Mouse (Mus musculus) midbrain, embryonic 13.5 days (tissue): Measurements from ENCODE around the gene Naa10. TPM values are rescaled to one million over a fixed set of nuclear protein-coding genes. Genes with fewer than 3 reads are reported as not detected.
A peak's percentile ranks its signal among the peaks of the same experiment; 100 is the strongest.

Source experiments
- ATAC-seq: fragments of 200-750 bp; cut with Nextera tagmentation; 2 replicates; pipeline ENCODE4 v1.8.0; 2017; ENCODE audit warnings: mild to moderate bottlenecking, moderate TSS enrichment, moderate library complexity
- H3K27ac ChIP-seq: fragments of 300-500 bp; sonication (generic); 2 replicates; pipeline ENCODE4 v1.5.1; 2015; ENCODE audit warnings: inconsistent platforms, mild to moderate bottlenecking, moderate library complexity
- H3K27me3 ChIP-seq: fragments of 300-500 bp; sonication (generic); 2 replicates; pipeline ENCODE4 v1.6.1; 2015; ENCODE audit warnings: mild to moderate bottlenecking, inconsistent platforms
- H3K36me3 ChIP-seq: fragments of 300-500 bp; sonication (generic); 2 replicates; pipeline ENCODE4 v1.6.1; 2015; ENCODE audit warnings: mild to moderate bottlenecking, inconsistent platforms
- H3K4me1 ChIP-seq: fragments of 300-500 bp; sonication (generic); replicated peaks from 2 replicates; pipeline ENCODE4 v1.6.1; 2015; ENCODE audit warnings: inconsistent platforms
- H3K4me2 ChIP-seq: fragments of 300-500 bp; sonication (generic); replicated peaks from 2 replicates; pipeline ENCODE4 v1.6.1; 2015; ENCODE audit warnings: moderate library complexity, mild to moderate bottlenecking, inconsistent platforms
- H3K4me3 ChIP-seq: fragments of 300-500 bp; sonication (generic); replicated peaks from 2 replicates; pipeline ENCODE4 v1.5.1; 2015; ENCODE audit warnings: mild to moderate bottlenecking, inconsistent platforms
- H3K9ac ChIP-seq: fragments of 300-500 bp; sonication (generic); replicated peaks from 2 replicates; pipeline ENCODE4 v1.6.1; 2015; ENCODE audit warnings: mild to moderate bottlenecking, inconsistent platforms
- H3K9me3 ChIP-seq: fragments of 300-500 bp; sonication (generic); 2 replicates; pipeline ENCODE4 v1.6.1; 2016; ENCODE audit warnings: mild to moderate bottlenecking, inconsistent platforms
- WGBS: fragments of 180-500 bp; shearing (Covaris S2); methylation state at CpG from one replicate; pipeline ENCODE4 v1.1.7; 2015; 5-methylcytosine and 5-hydroxymethylcytosine counted together
- polyA plus RNA-seq: library from polyadenylated mRNA; unstranded; fragments of >200 nt; fragmentation: Nextera tagmentation; extraction: Ambion mirVana; gene quantifications from 2 replicates; pipeline ENCODE4 v1.2.1, GENCODE M21; 2015

The Naa10 gene
- polyA plus RNA-seq, 1 experiment from 2014 or later, result 108 TPM

GRCm38 (mm10) chrX:73911156-73911555 is 10.6 kb downstream of the Naa10 start:
- H3K9me3 ChIP-seq, result no peaks in the 10 kb centered on the region
- peak overlapping the region; percentile 40 for H3K4me2 ChIP-seq
- no peak for ATAC-seq
- H3K4me1 ChIP-seq, result peaks cover 10% of the 10 kb centered on the region; the same call in 1 of the 2 replicates
- no peak overlapping the region for H3K27ac ChIP-seq
- H3K4me3 ChIP-seq, result no peak overlapping the region
- no peaks in the 10 kb centered on the region for H3K36me3 ChIP-seq
- no peak overlapping the region for H3K9ac ChIP-seq
- 25% methylated on average over 26 of the region's 26 CpGs for WGBS
- H3K27me3 ChIP-seq, result no peaks in the 10 kb centered on the region

GRCm38 (mm10) chrX:73910451-73910850 is 11.3 kb downstream of the Naa10 start:
- H3K9ac ChIP-seq, result no peak overlapping the region
- H3K36me3 ChIP-seq, result no peaks in the 10 kb centered on the region
- H3K9me3 ChIP-seq, result no peaks in the 10 kb centered on the region
- ATAC-seq, result no peak
- no peaks in the 10 kb centered on the region for H3K27me3 ChIP-seq
- peaks cover 6% of the 10 kb centered on the region; the same call in 1 of the 2 replicates for H3K4me1 ChIP-seq
- H3K4me2 ChIP-seq, result no peak overlapping the region
- no peak overlapping the region for H3K27ac ChIP-seq
- H3K4me3 ChIP-seq, result no peak overlapping the region

- no peak overlapping the region for H3K4me2 ChIP-seq
- H3K9ac ChIP-seq, result no peak overlapping the region
- 92% methylated on average over 1 of the region's 1 CpGs for WGBS
- no peak overlapping the region for H3K27ac ChIP-seq
- no peaks in the 10 kb centered on the region for H3K36me3 ChIP-seq
- no peaks in the 10 kb centered on the region for H3K9me3 ChIP-seq
- no peak overlapping the region for H3K4me3 ChIP-seq
- peaks cover 6% of the 10 kb centered on the region; the same call in 1 of the 2 replicates for H3K4me1 ChIP-seq
- ATAC-seq, result no peak
- H3K27me3 ChIP-seq, result no peaks in the 10 kb centered on the region
Measured at GRCm38 (mm10) chrX:73910049-73910448, 11.7 kb downstream of the Naa10 start.

GRCm38 (mm10) chrX:73897959-73898358 is 23.8 kb downstream of the Naa10 start:
- no peak overlapping the region for H3K4me2 ChIP-seq
- H3K36me3 ChIP-seq, result no peaks in the 10 kb centered on the region
- no peak overlapping the region for H3K27ac ChIP-seq
- no peak overlapping the region for H3K9ac ChIP-seq
- WGBS, result 61% methylated on average over 3 of the region's 3 CpGs
- H3K4me1 ChIP-seq, result no peaks in the 10 kb centered on the region
- ATAC-seq, result no peak
- H3K4me3 ChIP-seq, result no peak overlapping the region
- H3K27me3 ChIP-seq, result no peaks in the 10 kb centered on the region
- no peaks in the 10 kb centered on the region for H3K9me3 ChIP-seq

GRCm38 (mm10) chrX:73895719-73896118 is 26.0 kb downstream of the Naa10 start, which contains the start of gene L1cam:
TSS of gene L1cam (minus strand) at chrX:73896105.
- Histone ChIP-seq H3K9me3 (no peaks in the 10 kb centered on the region), H3K27ac (no peak within 1 kb of the TSS), H3K27me3 (no peaks in the 10 kb centered on the region), H3K9ac (no peak within 1 kb of the TSS), H3K4me1 (no peaks in the 10 kb centered on the region), H3K36me3 (no peaks in the 10 kb centered on the region), H3K4me2 (no peak within 1 kb of the TSS), H3K4me3 (no peak within 1 kb of the TSS)
- ATAC-seq, result peak; percentile 55; the same call in 1 of the 2 replicates
- WGBS, result 25% methylated on average over 2 of the region's 2 CpGs

GRCm38 (mm10) chrX:73892833-73893232 is 28.9 kb downstream of the Naa10 start:
- no peaks in the 10 kb centered on the region for H3K4me1 ChIP-seq
- 89% methylated on average over 14 of the region's 14 CpGs for WGBS
- H3K27ac ChIP-seq, result no peak overlapping the region
- no peaks in the 10 kb centered on the region for H3K27me3 ChIP-seq
- no peak overlapping the region for H3K4me3 ChIP-seq
- no peaks in the 10 kb centered on the region for H3K9me3 ChIP-seq
- no peak overlapping the region for H3K4me2 ChIP-seq
- no peak overlapping the region for H3K9ac ChIP-seq
- H3K36me3 ChIP-seq, result no peaks in the 10 kb centered on the region
- ATAC-seq, result no peak

- Histone ChIP-seq H3K27ac (no peak within 1 kb of the TSS), H3K4me2 (no peak within 1 kb of the TSS), H3K4me3 (no peak within 1 kb of the TSS), H3K27me3 (no peaks in the 10 kb centered on the region), H3K9ac (no peak within 1 kb of the TSS), H3K9me3 (no peaks in the 10 kb centered on the region), H3K4me1 (no peaks in the 10 kb centered on the region), H3K36me3 (no peaks in the 10 kb centered on the region)
- 78% methylated on average over 6 of the region's 6 CpGs for WGBS
- ATAC-seq, result no peak
Measured at GRCm38 (mm10) chrX:73891551-73892152, 30.1 kb downstream of the Naa10 start, which contains the start of gene Avpr2. TSS of gene Avpr2 (plus strand) at chrX:73892102.

- Histone ChIP-seq H3K4me3 (peak overlapping the region; percentile 55; the same call in 1 of the 2 replicates), H3K27ac (peak overlapping the region; percentile 75; the same call in 1 of the 2 replicates)
- 0 out of 2 replicates have a peak, but pooled peaks have one; percentile 2 for ATAC-seq
Measured at GRCm38 (mm10) chrX:73881463-73881862, 40.3 kb downstream of the Naa10 start.

GRCm38 (mm10) chrX:73881036-73881427 is 40.7 kb downstream of the Naa10 start:
- peak; percentile 54 for ATAC-seq
- Histone ChIP-seq H3K4me2 (peak overlapping the region; percentile 60), H3K9ac (peak overlapping the region; percentile 77), H3K27ac (0 out of 2 replicates have a peak overlapping the region, but pooled peaks have one; percentile 75), H3K4me3 (peak overlapping the region; percentile 55), H3K36me3 (no peaks in the 10 kb centered on the region), H3K4me1 (peaks cover 23% of the 10 kb centered on the region), H3K27me3 (no peaks in the 10 kb centered on the region), H3K9me3 (no peaks in the 10 kb centered on the region)
- 23% methylated on average over 16 of the region's 16 CpGs for WGBS

More at GRCm38 (mm10) chrX:73881463-73881862, 40.3 kb downstream of the Naa10 start:
- Histone ChIP-seq H3K27me3 (no peaks in the 10 kb centered on the region), H3K9me3 (no peaks in the 10 kb centered on the region), H3K4me1 (peaks cover 19% of the 10 kb centered on the region), H3K9ac (0 out of 2 replicates have a peak overlapping the region, but pooled peaks have one; percentile 11), H3K36me3 (no peaks in the 10 kb centered on the region), H3K4me2 (peak overlapping the region; percentile 60)
- WGBS, result 26% methylated on average over 6 of the region's 6 CpGs

- Histone ChIP-seq H3K9ac (peak overlapping the region; percentile 77), H3K4me2 (peak overlapping the region; percentile 60), H3K4me3 (peak overlapping the region; percentile 55), H3K27me3 (no peaks in the 10 kb centered on the region), H3K27ac (peak overlapping the region; percentile 75), H3K36me3 (no peaks in the 10 kb centered on the region), H3K4me1 (peaks cover 29% of the 10 kb centered on the region), H3K9me3 (no peaks in the 10 kb centered on the region)
- 27% methylated on average over 42 of the region's 48 CpGs for WGBS
- peak; percentile 75 for ATAC-seq
Measured at GRCm38 (mm10) chrX:73880194-73881035, 41.3 kb downstream of the Naa10 start.

GRCm38 (mm10) chrX:73877014-73877413 is 44.7 kb downstream of the Naa10 start:
- Histone ChIP-seq H3K4me3 (peak overlapping the region; percentile 13; the same call in 1 of the 2 replicates), H3K27ac (no peak overlapping the region), H3K4me2 (peak overlapping the region; percentile 43), H3K9ac (no peak overlapping the region), H3K36me3 (no peaks in the 10 kb centered on the region), H3K27me3 (no peaks in the 10 kb centered on the region), H3K9me3 (no peaks in the 10 kb centered on the region), H3K4me1 (peaks cover 46% of the 10 kb centered on the region)
- ATAC-seq, result no peak
- whole genome bisulfite sequencing, result 64% methylated on average over 1 of the region's 1 CpGs

- Histone ChIP-seq H3K4me2 (peak overlapping the region; percentile 43), H3K9ac (no peak overlapping the region), H3K4me1 (peaks cover 47% of the 10 kb centered on the region), H3K36me3 (no peaks in the 10 kb centered on the region), H3K9me3 (no peaks in the 10 kb centered on the region), H3K27ac (no peak overlapping the region), H3K27me3 (no peaks in the 10 kb centered on the region), H3K4me3 (peak overlapping the region; percentile 13; the same call in 1 of the 2 replicates)
- no peak for ATAC-seq
- 67% methylated on average over 2 of the region's 2 CpGs for WGBS
Measured at GRCm38 (mm10) chrX:73875881-73876280, 45.9 kb downstream of the Naa10 start.
